Mouse (Mus musculus) embryonic fibroblast, embryonic 13.5 days (primary cell): Measurements from ENCODE around the gene St6galnac4.

Experiments used
- CTCF ChIP-seq: IDR thresholded peaks from 2 replicates; pipeline ENCODE4 v1.5.1; 2011; ENCODE audit warnings: mild to moderate bottlenecking, control low read depth, low read length, moderate library complexity, borderline replicate concordance; ENCODE audit not compliant: insufficient read depth
- POLR2A ChIP-seq: IDR thresholded peaks from 2 replicates; pipeline ENCODE4 v1.6.1; 2011; ENCODE audit warnings: low read depth, mild to moderate bottlenecking, control low read depth, low read length, moderate library complexity

DNA sequence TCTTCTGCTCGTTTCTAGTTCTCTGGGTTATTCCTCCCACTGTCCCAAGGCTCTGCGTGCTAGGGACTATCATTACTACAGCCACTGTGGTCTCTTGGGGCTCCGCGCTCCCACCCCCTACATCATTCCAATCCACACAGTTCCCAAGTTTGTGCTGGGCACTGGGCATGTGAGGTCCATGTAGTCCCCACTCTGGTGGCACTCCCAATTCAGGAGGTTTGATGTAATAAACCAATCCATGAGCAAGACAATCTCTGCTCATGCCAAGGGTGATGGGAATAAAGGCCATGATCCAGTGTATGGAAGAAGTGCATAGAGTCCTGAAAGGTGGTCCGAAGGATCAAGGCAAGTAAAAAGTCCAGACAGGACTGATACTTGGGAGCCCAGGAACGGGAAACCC is 12.4 kb upstream of the St6galnac4 start, which contains the start of gene Pip5kl1:
- TF ChIP-seq CTCF: no peak
- TF ChIP-seq POLR2A: no peak; the same call in 1 of the 2 replicates
